Mouse (Mus musculus): ENCODE measurements around the gene Clca3a2.
"Not testable (repeated sequence)": the region's sequence is repeated elsewhere in the genome, so short reads cannot be mapped to it uniquely, and the experiment has no call there.

Gene Clca3a2

DNA sequence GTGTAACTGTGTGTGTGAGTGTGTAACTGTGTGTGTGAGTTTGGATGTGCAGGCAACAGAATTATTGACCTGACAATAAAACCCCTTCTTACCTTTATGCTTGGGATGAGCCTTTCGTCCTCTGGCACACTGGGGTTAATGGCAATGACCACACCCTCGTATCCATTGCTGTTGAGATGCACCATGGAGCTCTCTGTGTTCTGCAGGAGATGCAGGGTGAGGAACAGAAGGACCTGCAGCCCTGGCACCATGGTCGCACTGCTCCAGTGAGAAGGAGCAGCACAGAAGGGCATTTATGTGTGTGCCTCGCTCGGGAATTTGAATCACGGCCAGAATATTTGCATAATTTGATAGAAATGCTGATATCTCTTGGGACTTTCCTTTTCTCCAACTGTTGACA, at the start of gene Clca3a2:
TSS of gene Clca3a2 (minus strand) at position 276 of the 400 bp plus-strand sequence.
- not testable (repeated sequence) for DNase-seq (ENCODE audit: low spot score in 2 of 2)

DNA sequence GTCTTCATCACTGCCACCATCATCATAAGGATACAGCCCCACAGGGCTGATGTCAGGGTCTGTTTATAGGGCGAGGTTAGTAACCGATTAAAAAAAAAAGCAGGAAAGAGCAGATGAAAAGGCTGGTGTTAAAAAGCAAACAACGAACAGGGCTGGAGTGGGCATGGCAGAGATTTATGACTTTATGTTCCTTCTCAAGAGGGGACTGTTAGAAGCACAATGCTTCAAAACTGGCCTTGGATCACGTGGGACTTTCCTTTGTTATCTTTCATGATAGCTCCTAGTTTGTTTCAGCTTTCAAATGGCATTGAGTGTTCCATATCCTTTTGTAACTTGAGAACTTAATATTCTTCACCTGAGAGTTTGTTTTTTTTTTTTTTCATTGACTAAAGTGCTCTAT, 30.3 kb upstream of the Clca3a2 start:
- DNase-seq (ENCODE audit: low spot score in 2 of 2) = no peak

DNA sequence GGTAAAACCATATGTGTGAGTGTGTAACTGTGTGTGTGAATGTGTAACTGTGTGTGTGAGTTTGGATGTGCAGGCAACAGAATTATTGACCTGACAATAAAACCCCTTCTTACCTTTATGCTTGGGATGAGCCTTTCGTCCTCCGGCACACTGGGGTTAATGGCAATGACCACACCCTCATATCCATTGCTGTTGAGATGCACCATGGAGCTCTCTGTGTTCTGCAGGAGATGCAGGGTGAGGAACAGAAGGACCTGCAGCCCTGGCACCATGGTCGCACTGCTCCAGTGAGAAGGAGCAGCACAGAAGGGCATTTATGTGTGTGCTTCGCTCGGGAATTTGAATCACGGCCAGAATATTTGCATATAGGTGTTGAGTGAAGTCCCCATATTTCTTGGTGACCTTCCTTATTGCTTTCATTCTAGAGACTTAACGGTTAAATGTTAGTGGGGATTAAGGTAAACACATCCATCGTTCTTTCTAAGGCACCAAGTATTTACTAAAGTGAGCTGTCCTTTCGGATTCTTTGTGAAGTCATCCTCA, 29.8 kb upstream of the Clca3a2 start, which contains the start of gene Clca3b:
TSS of gene Clca3b (minus strand) at position 344 of the 543 bp plus-strand sequence.
- DNase-seq (ENCODE audit: low spot score in 2 of 2) = not testable (repeated sequence)

DNA sequence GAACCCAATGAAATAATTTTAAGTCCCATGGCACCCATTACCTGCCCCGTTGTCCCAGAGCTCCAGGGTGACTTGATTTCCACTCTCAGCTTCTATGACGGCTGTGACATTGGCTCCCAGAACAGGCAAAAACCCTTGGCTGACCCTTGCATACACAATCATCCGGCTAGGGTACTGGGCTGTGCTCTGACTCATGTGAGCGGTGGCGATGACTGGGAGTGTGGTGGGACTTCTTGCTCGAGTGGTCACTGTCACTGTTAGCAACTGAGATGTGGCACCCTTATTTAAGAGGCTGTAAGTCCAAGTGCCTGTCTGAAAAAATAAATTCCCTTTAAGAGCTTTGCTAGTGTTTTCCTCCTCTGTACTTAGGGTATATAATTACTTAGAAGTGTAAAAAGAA, 8.0 kb upstream of the Clca3a2 start:
- DNase-seq (ENCODE audit: low spot score in 2 of 2) = no peak

DNA sequence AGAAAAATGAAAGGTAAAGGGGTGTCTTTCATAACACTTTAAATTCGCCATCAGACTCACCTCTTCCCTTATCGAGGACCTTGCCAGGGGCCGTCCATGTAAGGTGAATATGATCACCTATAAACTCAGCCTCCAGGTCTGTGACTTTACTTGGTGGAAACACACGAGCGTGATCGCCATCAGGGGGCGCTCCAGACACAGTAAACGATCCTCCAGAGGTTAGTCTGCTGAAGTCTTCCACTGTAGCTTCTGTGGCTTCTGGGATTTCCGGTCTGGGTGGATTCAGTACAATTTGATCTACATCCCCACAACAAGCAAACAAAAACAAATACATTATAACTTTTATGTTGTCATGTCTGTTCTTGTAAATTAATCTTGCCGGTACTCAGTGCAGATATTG, 5.9 kb upstream of the Clca3a2 start:
- DNase-seq (ENCODE audit: low spot score in 2 of 2) = peak; percentile 84 to 92

DNA sequence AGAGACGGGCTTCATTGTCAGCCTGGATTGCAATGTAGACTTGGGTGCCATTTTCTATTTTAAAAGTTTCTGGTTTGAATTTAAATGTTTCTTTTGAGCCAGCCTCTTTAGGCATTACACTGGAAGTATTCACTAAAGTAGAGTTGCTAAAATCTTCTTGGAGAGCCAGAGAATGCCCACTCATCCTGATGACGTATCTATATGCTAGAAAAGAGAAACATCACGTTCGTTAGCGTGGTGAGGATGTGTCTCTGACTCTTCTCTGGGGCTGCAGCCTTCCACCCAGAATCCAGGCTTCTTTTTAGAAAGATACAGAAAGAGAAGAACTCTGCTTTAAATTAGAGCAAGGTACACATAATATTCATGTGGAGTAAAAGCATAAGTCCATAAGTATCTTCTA, 4.0 kb upstream of the Clca3a2 start:
- DNase-seq (ENCODE audit: low spot score in 2 of 2) = no peak

DNA sequence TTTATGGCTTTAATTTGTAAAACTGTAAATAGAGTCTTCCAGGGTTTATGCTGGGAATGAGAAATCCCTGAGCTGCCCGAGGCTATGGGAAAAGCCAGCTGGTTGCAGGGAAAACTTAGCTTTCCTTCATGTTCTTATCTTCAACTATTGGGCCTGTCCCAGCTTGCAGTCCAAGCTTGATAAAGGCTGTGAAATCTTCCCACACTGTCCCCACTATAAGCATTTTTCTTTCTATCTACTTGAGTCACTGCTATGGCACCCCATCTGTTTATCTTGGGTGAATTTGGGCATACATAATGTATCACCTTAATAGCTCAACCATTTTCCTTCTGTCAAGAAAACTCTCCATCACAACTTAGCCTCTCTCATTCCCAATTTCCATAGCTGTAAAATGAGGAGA, 1.3 kb upstream of the Clca3a2 start:
- DNase-seq (ENCODE audit: low spot score in 2 of 2) = no peak

DNA sequence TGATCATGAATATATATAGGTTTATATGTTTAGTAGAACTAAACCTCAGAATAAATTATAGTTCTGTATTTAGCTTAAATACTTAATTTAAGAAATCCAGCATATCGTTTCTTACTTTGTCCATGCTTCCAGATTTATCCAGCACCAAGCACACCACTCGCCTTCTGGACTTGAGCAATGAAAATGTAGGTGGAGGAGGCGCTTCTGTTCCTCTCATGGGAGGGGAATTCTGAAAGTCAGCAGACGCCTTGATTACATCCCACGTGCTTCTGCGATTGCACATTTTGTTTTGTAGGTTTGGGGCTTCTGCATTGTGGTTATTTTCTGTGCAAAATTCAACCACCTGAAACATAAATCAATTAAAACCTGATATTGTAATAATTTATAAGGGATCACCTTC, 6.0 kb downstream of the Clca3a2 start:
- DNase-seq (ENCODE audit: low spot score in 2 of 2) = not testable (repeated sequence)

DNA sequence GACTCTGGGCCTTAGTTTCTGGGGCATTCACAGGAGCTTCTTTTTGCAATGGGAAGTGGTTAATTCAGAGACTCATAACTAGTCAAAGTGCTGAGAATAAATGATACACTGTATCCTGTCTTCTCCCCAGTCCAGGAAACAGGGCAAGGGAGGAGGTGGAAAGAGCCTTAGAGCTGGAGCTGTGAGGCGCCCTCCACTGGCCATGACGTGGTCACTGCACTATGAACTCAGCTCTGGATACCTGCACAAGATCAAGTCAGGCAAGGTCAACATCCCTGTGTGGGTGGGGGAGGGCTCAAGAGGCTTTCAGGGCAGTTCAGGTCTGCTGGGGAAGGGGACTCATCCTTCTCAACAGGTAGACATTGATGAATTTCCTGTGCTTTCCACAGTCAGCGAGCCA, 7.5 kb downstream of the Clca3a2 start:
- DNase-seq (ENCODE audit: low spot score in 2 of 2) = no peak

DNA sequence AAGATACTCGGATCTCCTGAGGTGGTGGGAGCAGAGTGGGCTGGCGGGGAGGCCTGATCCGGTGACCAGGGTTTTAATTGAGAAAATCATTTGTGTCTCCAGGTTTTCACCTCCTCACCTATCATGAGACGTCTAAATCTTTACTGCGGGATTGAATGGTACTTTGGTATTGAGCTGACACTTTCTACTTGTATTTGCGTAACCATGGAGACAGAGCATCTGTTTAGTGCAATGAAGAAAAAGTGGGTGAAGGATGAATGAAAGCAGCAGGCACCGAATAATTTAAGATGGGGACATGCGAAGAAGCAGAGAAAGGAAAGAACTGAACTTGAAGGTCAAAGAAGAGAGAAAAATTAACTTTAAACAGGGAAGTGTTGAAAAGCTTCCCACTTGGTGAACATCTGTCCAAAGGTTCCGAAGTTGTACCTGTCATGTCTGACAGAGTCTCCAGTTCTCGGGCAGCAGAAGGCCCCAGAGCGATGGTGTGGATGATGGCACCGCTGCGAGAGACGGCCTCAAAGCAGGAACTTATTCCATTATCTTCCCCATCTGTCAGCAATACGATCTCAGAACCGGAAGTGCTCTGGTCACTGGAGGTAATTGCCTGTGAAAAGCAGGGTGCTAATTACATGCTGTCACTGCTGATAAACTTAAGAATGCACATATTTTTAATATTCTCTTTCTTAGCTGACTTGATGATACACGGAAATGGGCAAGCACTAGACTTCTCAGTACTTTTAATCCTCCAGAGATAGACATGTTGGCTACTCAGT, 11.0 kb downstream of the Clca3a2 start:
- not testable (repeated sequence) for DNase-seq (ENCODE audit: low spot score in 2 of 2)

DNA sequence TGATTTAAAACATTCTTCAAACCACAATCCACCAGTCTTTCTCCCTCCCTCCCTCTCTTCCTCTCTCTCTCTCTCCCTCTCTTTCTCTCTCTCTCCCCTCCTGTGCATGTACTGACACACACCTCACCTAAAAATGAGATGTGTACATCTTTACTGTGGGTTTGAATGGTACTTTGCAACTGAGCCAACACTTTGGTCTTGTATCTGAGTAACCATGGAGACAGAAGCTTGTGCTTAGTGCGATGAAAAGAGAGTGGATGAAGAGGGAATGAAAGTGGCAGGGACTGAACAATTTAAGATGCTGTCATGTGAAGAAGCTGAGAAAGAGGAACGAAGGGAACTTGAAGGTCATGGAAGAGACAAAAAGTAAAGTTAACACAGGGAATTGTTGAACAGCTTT, 12.7 kb downstream of the Clca3a2 start:
- not testable (repeated sequence) for DNase-seq (ENCODE audit: low spot score in 2 of 2)

DNA sequence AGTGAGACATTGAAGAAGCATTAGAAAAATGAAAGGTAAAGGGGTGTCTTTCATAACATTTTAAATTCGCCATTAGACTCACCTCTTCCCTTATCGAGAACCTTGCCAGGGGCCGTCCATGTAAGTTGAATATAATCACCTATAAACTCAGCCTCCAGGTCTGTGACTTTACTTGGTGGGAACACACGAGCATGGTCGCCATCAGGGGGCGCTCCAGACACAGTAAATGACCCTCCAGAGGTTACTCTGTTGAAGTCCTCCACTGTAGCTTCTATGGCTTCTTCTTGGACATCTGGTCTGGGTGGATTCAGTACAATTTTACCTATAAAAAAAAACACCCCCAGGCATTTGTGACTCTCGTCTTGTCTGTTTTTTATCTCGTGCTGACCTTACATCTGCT, 17.4 kb downstream of the Clca3a2 start:
- no peak for DNase-seq (ENCODE audit: low spot score in 2 of 2)

DNA sequence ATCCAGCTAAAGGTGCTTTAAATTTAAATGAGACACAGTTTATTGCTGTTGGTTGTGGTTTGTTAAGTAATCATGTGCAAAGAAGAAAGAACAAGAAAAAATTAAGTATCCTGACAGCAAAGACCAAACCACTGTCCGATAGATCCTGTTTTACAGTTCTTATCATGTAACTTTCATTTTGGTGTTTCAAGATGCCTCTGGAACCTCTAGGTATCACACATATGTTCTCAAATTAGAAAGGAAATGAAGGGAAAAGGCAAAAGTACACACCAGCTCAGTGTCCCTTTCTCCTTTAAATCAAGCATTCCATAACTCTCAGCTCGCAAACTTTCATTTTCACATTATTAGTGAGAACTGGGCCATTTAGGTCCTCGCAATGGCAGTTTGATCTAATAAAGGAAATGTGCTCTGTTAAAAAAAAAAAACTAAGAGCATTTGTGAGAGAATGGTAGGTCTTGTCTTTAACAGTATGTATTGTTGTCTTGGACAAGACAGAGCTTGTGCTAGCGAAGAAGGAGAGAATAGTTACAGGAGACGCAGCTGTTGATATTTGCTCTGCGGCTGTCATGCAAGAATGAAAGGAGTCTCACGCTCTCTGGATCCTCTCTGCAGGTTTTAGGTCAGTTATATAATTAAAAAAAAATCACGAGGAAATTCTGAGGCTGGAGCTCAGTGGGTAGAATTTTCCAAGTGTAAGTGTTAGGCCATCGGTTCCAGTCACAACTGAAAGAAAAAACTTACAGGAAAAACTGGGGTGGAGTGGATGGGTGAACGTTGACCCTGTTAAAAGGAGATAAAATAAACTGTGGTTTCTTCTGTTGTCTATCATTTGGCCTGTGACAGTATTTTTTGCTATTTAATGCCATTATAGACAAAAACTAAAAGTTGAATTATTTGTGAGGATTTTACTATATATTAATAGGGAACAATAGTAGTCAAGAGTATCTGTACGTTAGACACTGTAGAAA, 33.8 kb downstream of the Clca3a2 start:
- no peak for DNase-seq (ENCODE audit: low spot score in 2 of 2)

DNA sequence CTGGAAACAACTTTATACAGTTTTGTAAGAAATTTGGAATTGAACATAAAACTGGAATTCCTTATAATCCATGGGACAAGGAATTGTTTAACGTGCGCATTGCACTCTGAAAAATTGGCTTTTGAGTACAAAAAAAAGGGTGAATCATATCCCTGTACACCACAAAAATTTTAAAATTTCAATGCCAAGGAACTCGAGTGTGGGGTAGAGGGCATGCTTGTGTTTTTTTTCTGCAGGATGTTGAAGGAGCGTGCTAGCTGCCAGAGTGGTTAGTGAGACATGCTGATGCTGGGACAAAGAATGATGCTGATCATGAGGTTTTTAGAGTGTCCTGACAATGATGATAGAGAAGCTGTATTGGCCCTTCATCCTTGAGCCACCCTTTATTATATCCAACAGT, 54.1 kb downstream of the Clca3a2 start:
- DNase-seq (ENCODE audit: low spot score in 2 of 2) = no peak

DNA sequence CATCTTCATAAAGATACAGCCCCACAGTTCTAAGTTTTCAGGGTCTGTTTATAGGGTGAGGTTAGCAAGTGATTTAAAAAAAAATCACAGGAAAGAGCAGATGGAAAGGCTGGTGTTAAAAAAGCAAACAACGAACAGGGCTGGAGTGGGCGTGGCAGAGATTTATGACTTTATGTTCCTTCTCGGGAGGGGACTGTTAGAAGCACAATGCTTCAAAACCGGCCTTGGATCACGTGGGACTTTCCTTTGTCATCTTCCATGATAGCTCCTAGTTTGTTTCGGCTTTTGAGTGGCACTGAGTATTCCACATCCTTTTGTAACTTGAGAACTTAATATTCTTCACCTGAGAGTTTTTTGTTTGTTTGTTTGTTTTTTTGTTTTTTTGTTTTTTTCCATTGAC, 57.8 kb downstream of the Clca3a2 start:
- DNase-seq (ENCODE audit: low spot score in 2 of 2) = no peak

DNA sequence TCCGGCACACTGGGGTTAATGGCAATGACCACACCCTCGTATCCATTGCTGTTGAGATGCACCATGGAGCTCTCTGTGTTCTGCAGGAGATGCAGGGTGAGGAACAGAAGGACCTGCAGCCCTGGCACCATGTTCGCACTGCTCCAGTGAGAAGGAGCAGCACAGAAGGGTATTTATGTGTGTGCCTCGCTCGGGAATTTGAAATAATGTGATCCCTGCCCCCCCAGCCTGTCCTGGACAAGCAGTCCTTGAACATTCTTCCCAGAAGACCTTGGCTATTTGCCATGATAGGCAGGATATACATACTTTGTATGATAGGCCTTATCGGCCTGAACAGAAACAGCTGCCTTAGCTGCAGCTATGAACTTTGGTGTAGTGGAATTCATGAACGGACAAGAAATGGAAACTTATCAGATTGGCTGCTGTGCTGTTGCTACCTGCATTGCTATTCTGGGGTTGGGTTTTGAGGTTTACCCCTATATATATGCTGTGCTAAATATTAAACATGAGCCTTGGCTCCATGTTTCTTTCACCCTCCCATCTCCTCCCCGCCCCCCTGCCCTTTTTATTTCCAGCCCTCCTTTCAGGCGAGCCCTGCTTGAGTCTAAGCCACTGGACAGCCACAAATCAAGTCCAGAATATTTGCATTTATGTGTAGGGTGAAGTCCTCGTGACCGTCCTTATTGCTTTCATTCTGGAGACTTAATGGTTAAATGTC, 58.5 kb downstream of the Clca3a2 start, which contains the start of gene Clca3a1:
TSS of gene Clca3a1 (minus strand) at position 386 of the 718 bp plus-strand sequence.
- no peak for DNase-seq (ENCODE audit: low spot score in 2 of 2)

DNA sequence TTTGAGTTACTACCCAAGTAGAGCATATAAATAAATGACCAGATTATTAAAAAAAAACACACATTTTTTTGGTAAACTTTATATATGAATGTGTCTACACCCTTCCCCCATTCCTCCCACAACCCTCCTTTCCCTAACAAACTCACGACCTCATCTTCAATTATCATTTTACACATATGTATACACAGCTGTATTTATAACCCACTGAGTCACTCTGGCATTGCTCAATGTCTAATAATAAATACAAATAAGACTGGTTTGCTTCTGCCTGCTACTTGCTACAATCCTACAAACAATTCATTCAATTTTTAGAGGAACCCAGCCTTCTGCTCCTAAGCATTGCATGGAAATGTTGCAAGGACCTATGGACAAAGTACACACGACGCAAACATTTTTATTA, 59.6 kb downstream of the Clca3a2 start:
- no peak for DNase-seq (ENCODE audit: low spot score in 2 of 2)

DNA sequence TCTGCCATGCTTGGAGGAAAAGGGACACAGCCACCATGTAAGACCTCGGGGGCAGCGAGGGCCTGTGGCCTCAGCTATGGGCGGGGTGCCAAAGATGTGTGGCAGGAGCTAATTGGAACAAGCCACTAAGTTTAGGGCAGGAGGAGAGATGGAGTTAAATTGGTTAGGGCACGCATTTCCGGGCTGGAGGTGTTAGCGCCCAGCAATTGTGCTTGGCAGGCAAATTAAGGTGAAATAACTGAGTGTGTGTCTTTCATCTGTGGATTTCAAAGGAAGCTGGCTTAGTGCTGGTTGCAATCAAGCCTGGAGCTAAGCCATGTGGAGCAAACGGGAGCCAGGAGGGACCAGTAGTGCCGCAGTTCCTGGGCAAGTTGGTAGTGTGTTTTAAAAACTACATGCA, 63.2 kb downstream of the Clca3a2 start:
- peak; percentile 32 to 35 for DNase-seq (ENCODE audit: low spot score in 2 of 2)

DNA sequence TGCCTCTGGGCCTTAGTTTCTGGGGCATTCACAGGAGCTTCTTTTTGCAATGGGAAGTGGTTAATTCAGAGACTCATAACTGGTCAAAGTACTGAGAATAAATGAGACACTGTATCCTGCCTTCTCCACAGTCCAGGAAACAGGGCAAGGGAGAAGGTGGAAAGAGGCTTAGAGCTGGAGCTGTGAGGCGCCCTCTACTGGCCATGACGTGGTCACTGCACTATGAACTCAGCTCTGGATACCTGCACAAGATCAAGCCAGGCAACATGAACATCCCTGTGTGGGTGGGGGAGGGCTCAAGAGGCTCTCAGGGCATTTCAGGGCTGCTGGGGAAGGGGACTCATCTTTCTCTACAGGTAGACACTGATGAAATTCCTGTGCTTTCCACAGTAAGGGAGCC, 66.2 kb downstream of the Clca3a2 start:
- no peak for DNase-seq (ENCODE audit: low spot score in 2 of 2)

DNA sequence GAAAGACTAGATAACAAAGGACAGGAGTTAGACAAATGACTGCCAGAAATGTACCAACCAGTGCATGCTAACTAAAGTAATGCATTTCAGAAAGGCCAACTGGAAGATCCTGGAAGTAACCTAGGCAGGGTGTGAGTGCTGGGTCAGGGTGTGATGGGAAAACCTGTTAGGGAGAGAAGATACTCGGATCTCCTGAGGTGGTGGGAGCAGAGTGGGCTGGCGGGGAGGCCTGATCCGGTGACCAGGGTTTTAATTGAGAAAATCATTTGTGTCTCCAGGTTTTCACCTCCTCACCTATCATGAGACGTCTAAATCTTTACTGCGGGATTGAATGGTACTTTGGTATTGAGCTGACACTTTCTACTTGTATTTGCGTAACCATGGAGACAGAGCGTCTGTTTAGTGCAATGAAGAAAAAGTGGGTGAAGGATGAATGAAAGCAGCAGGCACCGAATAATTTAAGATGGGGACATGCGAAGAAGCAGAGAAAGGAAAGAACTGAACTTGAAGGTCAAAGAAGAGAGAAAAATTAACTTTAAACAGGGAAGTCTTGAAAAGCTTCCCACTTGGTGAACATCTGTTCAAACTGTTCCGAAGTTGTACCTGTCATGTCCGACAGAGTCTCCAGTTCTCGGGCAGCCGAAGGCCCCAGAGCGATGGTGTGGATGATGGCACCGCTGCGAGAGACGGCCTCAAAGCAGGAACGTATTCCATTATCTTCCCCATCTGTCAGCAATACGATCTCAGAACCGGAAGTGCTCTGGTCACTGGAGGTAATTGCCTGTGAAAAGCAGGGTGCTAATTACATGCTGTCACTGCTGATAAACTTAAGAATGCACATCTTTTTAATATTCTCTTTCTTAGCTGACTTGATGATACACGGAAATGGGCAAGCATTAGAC, 70.0 kb downstream of the Clca3a2 start:
- not testable (repeated sequence) for DNase-seq (ENCODE audit: low spot score in 2 of 2)

DNA sequence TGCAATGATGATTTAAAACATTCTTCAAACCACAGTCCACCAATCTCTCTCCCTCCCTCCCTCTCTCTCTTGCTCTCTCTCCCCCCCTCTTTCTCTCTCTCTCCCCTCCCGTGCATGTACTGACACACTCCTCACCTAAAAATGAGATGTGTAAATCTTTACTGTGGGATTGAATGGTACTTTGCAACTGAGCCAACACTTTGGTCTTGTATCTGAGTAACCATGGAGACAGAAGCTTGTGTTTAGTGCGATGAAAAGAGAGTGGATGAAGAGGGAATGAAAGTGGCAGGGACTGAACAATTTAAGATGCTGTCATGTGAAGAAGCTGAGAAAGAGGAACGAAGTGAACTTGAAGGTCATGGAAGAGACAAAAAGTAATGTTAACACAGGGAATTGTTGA, 71.6 kb downstream of the Clca3a2 start:
- DNase-seq (ENCODE audit: low spot score in 2 of 2) = not testable (repeated sequence)
